Comparison of ENCODE assay signal across 7 mouse cellular contexts in genomic region chrX:140341656-140342392, GRCm38 (mm10). TPM values are rescaled to one million over a fixed set of nuclear protein-coding genes. Genes with fewer than 3 reads are reported as not detected.
DNase-seq lines count a peak whose midpoint lies in the region.

TSS of gene Frmpd3 (plus strand) at chrX:140342263.

- intact Hi-C loops in left cerebral cortex, postnatal 36 days (cut with DNase I): no loop called here

- no peak for DNase-seq in layer of hippocampus, adult 18-20 months (ENCODE audit: low spot score in 2 of 2)
- no peak for DNase-seq in layer of hippocampus, adult 9-10 months (ENCODE audit: low spot score)
- DNase-seq in embryo, embryonic 9.5 days (ENCODE audit: extremely low spot score): peak; percentile 18
- DNase-seq in forelimb bud, embryonic 11.5 days (ENCODE audit: low read depth, low spot score): peak; percentile 9
- peak; percentile 5 to 6 for DNase-seq in left cerebral cortex, postnatal 36 days (ENCODE audit: low spot score in 2 of 2)
- peak; percentile 55 for DNase-seq in retina, postnatal 1 day
- no peak for DNase-seq in cerebellum, adult 11-12 months

RNA-seq across cellular contexts. Expression of gene Frmpd3, which starts in this region (rescaled TPM):
- total RNA-seq in layer of hippocampus, adult 18-20 months (2021): 10 to 100 TPM; 28.4 to 32.1 TPM
- total RNA-seq in left cerebral cortex, postnatal 36 days (2021): 10 to 100 TPM; 28.2 to 28.3 TPM

Comparison
In these comparisons a context has a peak if more than half of its experiments do, and no peak if none do; other contexts are left out.
1. DNase-seq: peak in embryo, embryonic 9.5 days (single experiment), forelimb bud, embryonic 11.5 days (single experiment), left cerebral cortex, postnatal 36 days (2 of 2) and retina, postnatal 1 day (single experiment); none in layer of hippocampus, adult 18-20 months (0 of 2), layer of hippocampus, adult 9-10 months (single experiment) and cerebellum, adult 11-12 months (single experiment).